Mouse (Mus musculus): ENCODE results near the gene Tmem268. TPM values are rescaled to one million over a fixed set of nuclear protein-coding genes. Genes with fewer than 3 reads are reported as not detected.

Tmem268 gene
- 1.8 TPM for polyA plus RNA-seq (2014; fragmentation: Illumina TruSeq; extraction: RNeasy Lipid Tissue Mini Kit (QIAGEN cat#74804); ENCODE audit: low read depth, low replicate concordance)

GRCm38 (mm10) chr4:63558407-63559081, at the start of gene Tmem268:
TSS of gene Tmem268 (plus strand) at chr4:63558781.

GRCm38 (mm10) chr4:63544494-63545230, 13.9 kb upstream of the Tmem268 start, which contains the start of gene Atp6v1g1:
TSS of gene Atp6v1g1 (plus strand) at chr4:63544772.

GRCm38 (mm10) chr4:63604945-63605344, 46.4 kb downstream of the Tmem268 start, which contains the start of gene Gm11213:
TSS of gene Gm11213 (minus strand) at chr4:63605261.

GRCm38 (mm10) chr4:63622378-63622835, 63.8 kb downstream of the Tmem268 start, which contains the start of gene Tex48:
TSS of gene Tex48 (minus strand) at chr4:63622428.

Other genes starting within 250 kb of the Tmem268 start
- gene Orm1, start 214.2 kb upstream of the Tmem268 start, polyA plus RNA-seq (2014; fragmentation: Illumina TruSeq; extraction: RNeasy Lipid Tissue Mini Kit (QIAGEN cat#74804); ENCODE audit: low read depth, low replicate concordance): 0.71 TPM
- not detected for gene Orm3, start 202.6 kb upstream of the Tmem268 start, polyA plus RNA-seq (2014; fragmentation: Illumina TruSeq; extraction: RNeasy Lipid Tissue Mini Kit (QIAGEN cat#74804); ENCODE audit: low read depth, low replicate concordance)
- not detected for gene Orm2, start 196.3 kb upstream of the Tmem268 start, polyA plus RNA-seq (2014; fragmentation: Illumina TruSeq; extraction: RNeasy Lipid Tissue Mini Kit (QIAGEN cat#74804); ENCODE audit: low read depth, low replicate concordance)
- 1.6 TPM for gene Akna, start 155.4 kb upstream of the Tmem268 start, polyA plus RNA-seq (2014; fragmentation: Illumina TruSeq; extraction: RNeasy Lipid Tissue Mini Kit (QIAGEN cat#74804); ENCODE audit: low read depth, low replicate concordance)
- 2.3 TPM for gene Whrn, start 62.8 kb upstream of the Tmem268 start, polyA plus RNA-seq (2014; fragmentation: Illumina TruSeq; extraction: RNeasy Lipid Tissue Mini Kit (QIAGEN cat#74804); ENCODE audit: low read depth, low replicate concordance)
- 175 TPM for gene Atp6v1g1, start 14.0 kb upstream of the Tmem268 start, polyA plus RNA-seq (2014; fragmentation: Illumina TruSeq; extraction: RNeasy Lipid Tissue Mini Kit (QIAGEN cat#74804); ENCODE audit: low read depth, low replicate concordance)
- gene Gm11213, start 46.5 kb downstream of the Tmem268 start, polyA plus RNA-seq (2014; fragmentation: Illumina TruSeq; extraction: RNeasy Lipid Tissue Mini Kit (QIAGEN cat#74804); ENCODE audit: low read depth, low replicate concordance): 77.1 TPM
- 260 TPM for gene Tex48, start 63.6 kb downstream of the Tmem268 start, polyA plus RNA-seq (2014; fragmentation: Illumina TruSeq; extraction: RNeasy Lipid Tissue Mini Kit (QIAGEN cat#74804); ENCODE audit: low read depth, low replicate concordance)
- gene Gm11214, start 104.6 kb downstream of the Tmem268 start, polyA plus RNA-seq (2014; fragmentation: Illumina TruSeq; extraction: RNeasy Lipid Tissue Mini Kit (QIAGEN cat#74804); ENCODE audit: low read depth, low replicate concordance): not detected
- gene Tnfsf15, start 186.3 kb downstream of the Tmem268 start, polyA plus RNA-seq (2014; fragmentation: Illumina TruSeq; extraction: RNeasy Lipid Tissue Mini Kit (QIAGEN cat#74804); ENCODE audit: low read depth, low replicate concordance): 2.1 TPM